Mouse (Mus musculus): Measurements from ENCODE around the gene Bri3. TPM values are rescaled to one million over a fixed set of nuclear protein-coding genes. Genes with fewer than 3 reads are reported as not detected.

Gene Bri3
- polyA plus RNA-seq (2017; shearing (Covaris generic)) = 1 to 10 TPM; 2.6 to 5.2 TPM

DNA sequence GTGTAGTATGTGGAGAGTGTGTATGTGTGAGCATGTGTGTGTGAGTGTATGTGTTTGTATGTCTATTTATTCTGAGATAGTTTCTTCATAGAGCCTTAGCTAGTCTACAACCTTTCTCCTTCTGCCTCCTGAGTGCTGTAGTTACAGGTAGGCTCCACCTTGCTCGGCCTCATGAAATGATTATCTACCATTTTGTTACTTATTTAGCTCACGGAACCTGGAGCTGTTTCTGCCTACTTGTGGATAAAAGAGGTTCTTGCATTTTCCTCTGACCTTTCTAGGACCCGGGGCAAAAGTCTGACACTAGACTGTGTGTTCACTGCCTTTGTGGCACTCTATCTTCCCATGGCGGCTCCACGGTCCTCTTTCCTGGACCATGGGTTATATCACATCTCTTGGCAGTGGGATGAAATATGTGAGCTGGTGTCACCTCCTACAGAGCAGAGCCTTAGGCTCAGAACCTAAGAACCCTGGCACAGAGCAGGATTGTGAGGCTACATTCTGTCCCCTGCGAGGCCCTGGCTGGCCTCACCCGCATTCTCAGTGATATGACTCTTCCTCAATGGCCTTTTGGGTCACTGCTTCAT, at the start of gene Bri3:
Bri3 (plus strand) TSS at position 537 of the 587 bp plus-strand sequence.
- no peak for ATAC-seq

DNA sequence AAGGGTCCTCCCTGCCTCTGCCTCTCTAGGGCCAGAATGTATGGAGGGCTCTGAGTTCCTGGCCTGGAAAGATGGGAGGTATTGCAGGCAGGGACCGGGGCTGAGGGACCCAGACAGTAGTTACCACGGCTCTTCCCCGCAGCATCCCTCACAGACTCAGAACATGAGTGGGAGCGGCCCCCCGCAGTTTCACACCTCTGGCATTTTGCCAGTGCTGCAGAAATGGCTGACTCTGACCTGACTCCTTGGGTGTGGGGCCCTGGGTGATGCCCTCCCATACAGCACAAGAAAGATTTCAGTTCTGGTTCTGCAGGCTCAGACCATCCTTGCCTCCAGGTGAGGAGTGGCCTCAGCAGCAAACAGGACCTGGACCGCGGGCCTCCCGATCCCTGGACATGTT, 48.7 kb upstream of the Bri3 start:
- no peak for ATAC-seq

DNA sequence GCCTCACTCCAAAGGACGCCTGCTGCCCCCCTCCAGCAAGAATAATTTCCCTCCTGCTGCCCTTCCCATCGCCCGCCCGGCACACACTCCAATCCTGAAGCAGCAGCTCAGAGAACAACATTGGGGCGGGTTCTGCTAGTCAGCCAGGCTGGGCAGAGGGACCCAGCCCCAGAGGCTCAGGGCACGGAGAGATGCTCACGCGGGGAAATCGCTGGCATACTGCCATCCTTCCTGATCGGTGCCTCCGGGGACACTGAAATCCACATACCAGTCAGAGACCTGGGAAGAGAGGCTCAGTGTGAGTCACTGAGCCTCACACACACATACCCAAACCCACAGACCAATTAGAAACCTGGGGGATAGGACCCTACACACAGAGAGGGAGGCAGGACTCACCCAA, 43.6 kb upstream of the Bri3 start:
- ATAC-seq = no peak

DNA sequence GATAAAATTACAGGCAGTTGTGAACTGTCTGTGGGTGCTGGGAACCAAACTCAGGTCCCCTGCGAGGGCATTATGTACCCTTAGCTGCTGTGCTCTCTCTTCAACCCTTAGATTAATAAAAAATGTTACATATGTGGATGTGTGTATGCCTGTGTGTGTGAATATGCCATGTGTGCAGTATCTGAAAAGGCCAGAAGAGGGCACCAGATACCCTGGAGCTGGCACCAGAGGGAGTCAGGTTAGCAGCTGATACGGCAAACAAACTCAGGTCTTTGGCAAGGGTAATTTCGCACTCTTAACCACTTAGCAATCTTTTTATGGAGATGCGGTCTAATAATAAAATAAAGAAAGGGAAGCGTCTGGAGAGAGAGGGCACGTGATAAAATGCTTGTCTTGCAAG, 41.8 kb upstream of the Bri3 start:
- ATAC-seq = no peak

DNA sequence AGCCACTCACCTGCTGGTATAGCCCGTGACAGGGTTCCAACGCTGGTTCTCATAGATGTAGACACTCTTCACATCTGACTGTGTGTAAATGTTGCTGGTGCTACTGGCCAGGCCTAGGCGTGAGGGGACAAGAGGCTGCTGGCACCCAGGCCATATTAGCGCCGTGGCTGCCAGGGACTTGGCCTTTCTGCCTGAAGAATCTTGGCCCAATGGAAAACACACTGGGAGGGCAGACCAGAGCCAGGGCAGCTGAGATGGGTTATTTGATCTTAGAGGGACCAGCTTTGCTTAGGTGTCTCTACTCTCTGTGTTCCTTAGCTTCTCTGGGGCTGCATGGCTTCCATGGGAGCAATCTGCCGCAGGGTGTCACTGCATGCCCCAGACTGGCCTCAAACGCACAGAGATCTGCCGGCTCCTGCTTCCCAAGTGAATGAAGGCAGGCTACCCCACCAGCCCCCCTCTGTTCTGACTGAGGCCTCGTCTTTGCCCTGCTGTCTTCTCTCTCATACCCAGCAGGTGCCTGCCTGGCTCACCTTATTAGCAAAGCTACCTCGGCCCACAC, 40.8 kb upstream of the Bri3 start:
- no peak for ATAC-seq

DNA sequence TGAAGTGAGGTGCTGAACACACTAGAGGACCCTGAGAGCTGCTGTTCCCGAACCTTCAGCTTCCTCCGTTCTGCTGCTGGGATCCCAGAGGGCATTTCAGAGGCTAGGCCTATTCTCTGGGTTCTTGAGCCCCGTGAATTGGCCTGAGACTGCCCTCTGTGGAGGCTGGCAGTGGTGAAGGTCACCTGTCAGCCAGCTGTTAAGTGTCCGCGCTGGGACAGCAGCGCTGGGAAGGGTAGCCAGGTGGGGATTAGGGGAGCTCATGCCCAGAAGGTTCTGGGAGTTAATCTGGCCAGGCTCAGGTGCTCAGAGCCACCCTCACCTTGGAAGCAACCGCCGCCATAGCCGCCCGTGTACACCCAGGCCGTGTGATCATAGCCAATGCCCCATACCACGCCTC, 39.9 kb upstream of the Bri3 start:
- no peak for ATAC-seq

DNA sequence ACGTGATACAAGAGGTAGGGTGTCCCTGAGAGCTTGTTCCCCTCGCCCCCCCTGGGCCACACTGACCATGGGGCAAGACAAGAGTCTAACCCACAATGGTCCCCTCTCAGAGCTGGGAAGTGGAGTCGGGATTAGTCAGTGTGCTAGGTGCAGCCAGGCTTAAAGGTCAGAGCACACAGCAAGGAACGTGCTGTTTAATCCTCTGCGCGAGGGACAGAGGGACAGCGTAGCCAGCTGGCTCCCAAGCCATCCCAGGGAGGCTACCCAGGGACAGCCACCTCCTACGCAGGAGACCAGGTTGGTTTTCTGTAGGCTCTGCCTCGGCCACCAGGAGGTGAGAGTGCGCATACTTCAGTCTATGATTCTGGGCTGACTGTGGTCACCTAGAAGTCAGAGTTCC, 39.3 kb upstream of the Bri3 start:
- no peak for ATAC-seq

DNA sequence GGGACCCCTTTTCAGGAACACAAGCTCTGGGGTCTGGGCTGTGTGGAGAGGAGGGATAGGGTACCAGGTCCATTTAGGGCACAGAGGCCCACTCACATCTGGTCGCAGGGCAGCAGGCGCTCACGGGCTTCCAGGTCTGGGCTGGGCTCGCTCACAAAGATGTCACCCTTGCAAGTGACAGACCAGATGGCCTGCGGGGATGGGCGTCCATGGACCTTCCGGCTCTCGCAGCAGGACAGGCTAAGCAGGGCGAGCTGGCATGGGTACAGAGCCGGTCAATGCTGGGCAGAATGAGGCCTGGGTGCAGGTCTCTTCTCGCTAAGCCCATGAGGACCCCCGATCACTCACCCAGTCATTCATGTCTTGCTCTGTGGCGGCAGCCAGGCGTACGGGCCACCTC, 38.2 kb upstream of the Bri3 start:
- no peak for ATAC-seq

DNA sequence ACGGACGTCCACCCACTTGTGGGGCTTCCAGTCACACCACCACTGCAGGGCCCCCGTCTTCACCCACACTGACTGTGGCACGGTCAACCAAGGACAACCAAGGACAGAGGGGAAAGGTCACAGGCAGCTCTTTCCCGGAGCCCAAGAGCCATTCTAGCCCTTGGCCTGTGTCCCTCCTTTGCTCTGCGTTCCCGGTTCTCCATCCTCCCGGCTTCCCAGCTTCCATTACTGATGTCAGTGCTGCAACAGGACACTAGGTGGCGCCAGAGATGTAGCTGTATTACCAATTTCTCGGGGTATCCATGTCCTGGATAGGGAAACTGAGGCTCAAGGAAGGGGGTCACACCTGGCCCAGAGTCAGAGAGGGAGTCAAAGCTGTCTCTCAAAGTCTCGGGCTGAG, 36.8 kb upstream of the Bri3 start:
- ATAC-seq = no peak

DNA sequence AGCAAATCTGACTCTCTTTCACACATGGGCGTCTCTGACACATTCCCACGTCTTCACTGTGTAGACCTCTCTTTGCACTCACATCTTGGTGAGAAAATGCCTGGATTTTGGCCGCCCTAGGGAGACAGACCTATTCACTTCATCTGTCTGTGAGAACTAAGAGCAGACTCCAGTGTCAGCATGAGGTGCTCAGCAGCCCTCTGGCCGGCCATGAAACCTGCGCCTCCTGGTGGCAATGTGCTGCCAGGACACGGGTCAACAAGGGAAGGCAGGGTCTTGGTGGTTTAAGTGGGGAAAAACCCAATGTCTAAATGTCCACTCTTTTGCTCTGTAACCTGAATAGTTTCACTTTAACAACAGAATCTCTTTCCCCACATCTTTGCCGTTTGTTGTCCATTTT, 29.8 kb upstream of the Bri3 start:
- peak; percentile 58 for ATAC-seq

DNA sequence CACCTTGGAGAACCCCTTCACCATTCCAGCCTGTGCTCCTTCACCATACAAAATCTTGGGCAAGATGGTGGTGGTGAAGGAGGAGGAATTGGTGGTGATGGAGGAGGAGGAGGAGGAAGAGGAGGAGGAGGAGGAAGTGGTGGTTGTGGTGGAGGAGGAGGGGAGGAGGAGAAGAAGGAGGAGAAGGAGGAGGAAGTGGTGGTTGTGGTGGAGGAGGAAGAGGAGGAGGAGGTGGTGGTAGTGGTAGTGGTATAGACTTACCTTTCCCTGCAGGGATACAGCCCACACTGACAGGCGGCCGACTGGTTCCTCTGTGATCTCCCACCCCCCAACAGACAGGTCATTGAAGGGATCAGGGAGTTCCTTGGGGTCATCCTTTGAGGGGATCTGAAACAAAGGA, 28.2 kb upstream of the Bri3 start:
- ATAC-seq = peak; percentile 36

DNA sequence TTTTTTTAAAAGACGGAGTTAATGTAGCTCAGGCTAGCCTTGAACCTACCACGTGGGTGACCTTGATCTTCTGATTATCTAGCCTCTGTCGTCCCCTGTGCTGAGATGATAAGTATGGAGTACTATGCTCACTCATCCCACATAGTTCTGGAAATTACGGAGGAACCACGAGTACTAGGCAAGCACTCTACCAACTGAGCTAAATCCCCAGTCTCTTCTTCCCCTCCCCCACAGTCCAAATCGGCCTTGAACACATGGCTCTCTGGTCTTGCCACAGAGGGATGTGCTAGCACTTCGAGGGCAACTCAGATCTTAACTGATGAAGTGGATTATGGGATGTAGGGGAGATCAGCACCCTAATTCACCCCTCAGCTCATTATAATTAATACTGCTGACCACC, 26.2 kb upstream of the Bri3 start:
- no peak for ATAC-seq

DNA sequence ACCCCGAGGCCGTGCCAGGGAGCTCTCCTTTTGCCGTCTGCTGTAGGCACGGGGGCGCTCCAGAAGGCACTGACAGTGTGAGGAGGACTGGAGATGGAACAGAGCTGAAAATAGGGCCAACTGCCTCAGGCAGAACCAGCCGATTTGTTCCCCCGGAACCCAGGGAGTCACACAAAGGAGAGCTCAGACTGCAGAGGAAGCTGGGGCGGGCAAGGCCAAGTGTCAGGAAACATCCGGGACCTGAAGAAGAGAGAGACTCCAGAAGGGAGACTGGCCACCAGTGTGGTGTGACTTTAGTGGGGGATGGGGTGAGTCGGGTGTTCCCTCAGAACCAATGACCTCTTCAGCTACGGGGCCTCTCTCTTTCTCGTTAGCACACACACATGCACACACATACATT, 24.9 kb upstream of the Bri3 start:
- no peak for ATAC-seq

DNA sequence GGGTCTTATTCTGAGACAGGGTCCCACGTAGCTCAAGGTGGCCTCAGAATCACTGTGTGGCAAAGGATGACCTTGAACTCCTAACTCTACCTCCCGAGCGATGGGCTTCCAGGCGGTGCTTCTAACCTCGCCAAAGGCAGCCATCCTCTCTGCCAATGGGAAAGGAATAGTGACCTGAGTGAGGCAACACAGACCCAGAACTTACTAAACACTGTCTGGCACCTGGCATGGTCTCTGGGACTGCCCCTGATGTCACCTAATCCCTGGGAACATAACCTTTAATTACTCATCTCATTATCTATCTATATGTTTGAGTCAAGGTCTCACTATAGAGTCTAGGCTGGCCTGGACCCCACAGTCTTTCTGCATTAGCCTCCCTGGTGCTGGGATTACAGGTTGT, 24.3 kb upstream of the Bri3 start:
- no peak for ATAC-seq

DNA sequence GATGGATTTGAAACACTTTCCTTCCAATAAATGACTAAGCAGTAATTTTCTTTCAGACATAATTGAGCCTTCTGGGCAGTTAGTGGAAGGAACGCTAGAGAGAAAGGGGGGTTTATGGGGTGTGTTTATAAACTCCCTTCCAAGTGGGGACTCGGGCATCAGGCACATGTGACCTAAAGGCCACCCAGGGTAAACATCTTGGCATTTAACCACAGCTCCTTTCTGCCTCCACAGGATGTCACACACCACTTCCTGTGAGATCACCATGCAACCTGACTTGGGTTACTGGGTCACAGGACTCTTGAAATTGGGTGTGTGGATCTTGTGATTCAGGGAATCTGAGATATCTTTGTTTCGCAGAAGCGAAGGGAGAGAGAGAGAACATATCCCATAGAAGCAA, 22.9 kb upstream of the Bri3 start:
- ATAC-seq = peak; percentile 72

DNA sequence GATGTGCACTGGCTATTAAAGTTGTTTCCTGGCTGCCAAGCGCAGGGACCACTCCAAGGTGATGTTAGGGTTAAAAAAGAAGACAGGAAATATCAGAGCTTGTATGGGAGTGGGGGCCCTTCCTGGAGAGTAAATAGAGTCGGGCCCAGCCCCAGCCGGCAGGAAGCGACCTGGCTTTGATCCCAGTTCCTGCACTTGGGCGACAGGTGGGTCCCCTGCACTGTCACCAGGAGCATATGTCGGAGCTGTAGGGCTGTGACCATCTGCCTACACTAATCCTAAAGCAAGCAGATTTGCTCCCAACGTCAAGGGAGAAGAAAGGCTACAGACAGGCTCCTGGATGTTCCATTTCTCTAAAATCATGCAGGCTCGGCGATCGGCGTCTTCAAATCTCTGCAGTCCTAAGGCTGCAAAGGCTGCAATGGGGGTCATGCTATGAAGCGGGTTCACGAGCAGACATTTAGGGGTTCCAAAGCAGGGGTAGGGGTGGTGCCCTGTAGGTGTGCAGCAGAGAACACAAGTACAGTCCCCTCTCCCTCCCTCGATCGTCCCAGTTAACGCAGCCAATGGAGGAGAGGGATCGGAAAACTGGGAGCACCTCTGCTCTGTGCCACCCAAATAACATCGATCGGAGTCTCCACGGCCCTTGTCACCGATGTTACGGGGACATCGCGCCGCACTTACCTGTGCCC, 21.3 kb upstream of the Bri3 start:
- ATAC-seq = peak; percentile 27

DNA sequence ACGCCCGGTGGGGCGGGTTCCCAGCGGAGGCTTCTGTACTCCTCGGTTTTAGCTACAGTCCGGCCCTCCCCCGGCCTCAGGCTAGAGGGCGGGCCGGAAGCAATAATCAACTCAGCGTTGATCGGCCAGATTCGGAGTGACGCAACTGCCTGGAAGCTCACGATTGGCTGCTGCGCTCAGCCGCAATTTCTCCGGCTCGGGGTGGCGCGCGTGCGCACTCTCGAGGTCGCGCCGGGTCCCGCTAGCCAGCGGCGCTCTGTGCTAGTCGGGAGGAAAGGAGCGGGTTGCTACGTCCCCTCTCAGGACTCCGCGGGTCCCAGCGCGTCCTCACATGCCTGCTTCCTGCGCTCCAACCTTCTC, 20.8 kb upstream of the Bri3 start, which contains the start of gene Tecpr1:
Tecpr1 (minus strand) TSS at position 113 of the 360 bp plus-strand sequence.
- peak; percentile 84 for ATAC-seq

DNA sequence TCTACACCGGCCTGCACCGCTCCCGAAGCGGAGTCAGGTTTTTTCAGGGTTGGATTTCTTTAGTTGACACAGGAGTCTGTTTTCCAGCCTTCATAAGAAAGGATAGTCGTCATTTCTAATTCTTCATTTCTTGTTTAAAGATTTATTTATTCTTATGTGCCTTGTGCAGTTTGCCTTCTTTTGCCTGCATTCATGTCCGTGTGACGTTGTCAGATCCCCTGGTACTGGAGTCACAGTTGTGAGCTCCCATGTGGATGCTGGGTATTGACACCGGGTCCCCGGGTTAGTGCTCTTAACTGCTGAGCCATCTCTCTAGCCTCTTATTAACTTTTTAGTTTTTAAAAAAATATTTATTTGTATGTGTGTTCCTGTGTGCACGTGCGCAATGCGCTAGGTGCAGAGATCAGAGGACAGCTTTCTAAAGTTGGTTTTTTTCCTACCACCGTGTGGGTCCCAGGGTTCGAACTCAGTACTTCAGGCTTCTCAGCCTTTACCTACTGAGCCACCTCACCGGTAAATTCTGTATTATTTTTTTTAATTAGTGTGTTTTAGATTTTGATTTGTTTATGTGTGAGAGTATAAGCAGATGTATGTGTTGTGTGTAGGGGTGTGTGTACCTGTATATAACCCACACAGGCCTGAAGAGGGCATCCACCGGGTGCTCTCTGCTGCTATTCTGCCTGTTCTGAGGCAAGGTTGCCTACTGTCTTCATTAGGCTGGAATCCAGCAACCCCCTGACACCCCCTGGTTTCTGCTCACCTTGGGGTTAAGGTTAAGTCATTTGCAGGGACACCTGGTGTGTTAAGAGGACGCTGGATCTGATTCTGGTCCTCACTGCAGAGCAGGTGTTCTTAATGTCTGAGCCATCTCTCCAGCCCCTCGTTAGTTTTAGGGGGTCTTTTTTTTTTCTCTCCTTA, 20.1 kb upstream of the Bri3 start:
- no peak for ATAC-seq

DNA sequence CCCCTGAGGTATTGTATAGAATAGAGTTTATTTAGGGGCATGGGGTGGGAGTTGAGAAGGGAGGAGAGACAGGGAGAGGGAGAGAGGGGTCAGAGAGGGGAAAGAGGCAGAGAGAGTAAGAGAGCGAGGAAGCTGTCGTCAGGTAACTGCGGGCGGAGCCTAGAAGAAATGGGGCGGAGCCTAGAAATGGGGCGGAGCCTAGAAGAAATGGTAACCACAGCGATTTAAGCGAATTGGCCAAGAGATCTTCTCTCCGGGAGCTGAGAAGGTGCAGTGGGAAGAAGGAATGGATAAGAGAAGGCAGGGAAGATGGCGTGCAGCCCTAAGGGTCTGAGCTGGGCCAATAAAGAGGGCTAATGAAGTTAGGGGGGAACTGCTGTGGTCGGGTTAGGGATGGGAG, 18.0 kb upstream of the Bri3 start:
- no peak for ATAC-seq

DNA sequence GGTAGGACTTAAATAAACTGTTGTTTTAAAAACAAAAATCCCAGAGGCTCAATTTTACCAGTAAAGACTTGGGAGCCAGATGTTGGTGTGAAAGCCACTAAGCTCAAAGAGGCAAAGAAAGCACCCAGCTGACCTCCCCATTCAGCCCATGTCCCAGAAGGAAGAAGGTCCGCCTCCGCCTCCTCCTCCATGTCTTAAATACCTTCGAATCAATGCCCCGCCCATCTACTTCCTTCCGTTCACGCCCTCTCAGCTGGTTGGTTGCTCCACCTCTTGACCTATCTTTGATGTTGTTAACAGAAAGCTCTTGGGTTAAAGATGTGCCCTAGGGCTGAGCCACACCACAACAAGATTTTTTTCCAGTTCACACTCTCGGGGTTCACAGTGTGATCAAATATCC, 14.0 kb upstream of the Bri3 start:
- no peak for ATAC-seq

DNA sequence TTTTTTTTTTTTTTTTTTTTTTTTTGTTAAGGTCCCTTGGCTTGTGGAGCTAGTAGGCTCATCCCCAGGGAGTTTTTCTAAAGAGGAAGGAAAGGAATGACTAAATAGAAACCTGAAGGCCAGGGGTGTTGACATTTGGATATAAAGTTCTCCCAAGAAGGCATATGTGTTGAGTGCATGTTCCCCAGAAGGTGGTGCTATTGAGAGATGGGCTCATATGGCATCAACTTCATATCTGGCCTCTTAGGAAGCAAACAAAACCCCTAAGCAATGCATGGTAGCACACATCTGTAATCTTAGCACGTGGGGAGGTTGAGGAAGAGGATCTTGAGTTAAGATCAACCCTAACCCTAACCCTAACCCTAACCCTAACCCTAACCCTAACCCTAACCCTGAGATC, 12.8 kb upstream of the Bri3 start:
- peak; percentile 53 for ATAC-seq

DNA sequence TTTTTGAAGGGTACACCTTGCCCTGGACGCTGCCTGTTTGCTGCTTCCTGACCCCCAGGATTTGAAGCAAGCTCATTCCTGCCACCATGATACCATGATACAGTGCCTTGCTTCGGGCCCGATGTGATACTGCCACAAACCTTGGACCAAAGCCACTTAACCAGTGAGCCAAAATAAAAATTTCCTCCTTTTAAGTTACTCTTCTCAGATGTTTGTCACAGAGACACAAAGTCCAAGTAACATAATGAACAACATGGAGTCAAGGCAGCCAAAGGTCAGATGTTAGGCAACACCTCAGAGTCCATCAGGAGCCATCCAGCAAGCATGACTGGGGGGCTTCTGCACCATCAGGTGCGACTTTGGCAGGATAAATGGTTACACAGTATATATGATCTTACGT, 11.7 kb upstream of the Bri3 start:
- ATAC-seq = no peak

DNA sequence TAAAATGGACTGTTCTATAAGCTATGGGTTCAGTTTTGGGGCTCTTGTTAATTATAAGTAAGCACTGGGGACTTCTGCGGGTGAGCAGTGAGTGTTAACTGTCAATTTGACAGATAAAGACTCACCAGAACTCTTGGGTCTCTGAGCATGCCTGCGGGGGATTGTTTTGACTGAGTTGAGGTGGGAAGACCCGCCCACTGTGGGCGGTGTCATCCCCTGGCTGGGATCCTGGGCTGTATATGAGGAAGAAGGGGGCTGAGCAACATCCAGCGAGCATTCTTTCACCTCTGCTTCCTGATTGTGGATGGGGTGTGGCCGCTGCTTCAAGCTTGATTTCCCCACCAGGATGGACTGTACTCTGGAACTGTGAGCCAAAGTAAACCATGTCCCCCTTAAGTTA, 10.0 kb upstream of the Bri3 start:
- ATAC-seq = no peak

DNA sequence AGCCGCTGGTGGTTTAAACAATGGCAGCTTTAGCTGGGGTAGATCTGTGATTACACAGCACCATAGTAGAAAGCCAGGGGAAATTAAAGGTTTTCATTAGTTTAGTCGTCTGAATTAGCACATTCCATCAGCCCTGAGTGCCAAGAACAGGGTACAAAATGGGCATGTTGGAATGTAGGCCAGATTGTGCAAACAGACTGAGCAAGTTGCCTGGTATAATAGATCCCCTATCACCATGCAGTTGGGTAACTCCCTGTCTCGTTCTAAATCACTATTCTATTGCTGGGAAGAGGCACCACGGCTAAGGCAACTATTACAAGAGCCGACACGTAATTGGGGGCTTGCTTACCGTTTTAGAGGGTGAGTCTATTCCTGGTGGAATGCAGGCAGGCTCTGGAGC, 9.5 kb upstream of the Bri3 start:
- no peak for ATAC-seq
